Mouse (Mus musculus) C2C12 (cell line): ENCODE measurements around the gene Gys1.

Experiments
- CTCF ChIP-seq: IDR thresholded peaks from one replicate; pipeline ENCODE4 v1.5.1; 2011; ENCODE audit not compliant: control insufficient read depth, insufficient read depth, insufficient read length
- MAX ChIP-seq: IDR thresholded peaks from one replicate; pipeline ENCODE4 v1.6.1; 2011; ENCODE audit warnings: mild to moderate bottlenecking, control low read depth

GRCm38 (mm10) chr7:45487861-45488292 lies 53.2 kb downstream of the Gys1 start:
- TF ChIP-seq MAX (no peak), CTCF (no peak)
